Mouse (Mus musculus): ENCODE data around the gene Grwd1.

GRCm38 (mm10) chr7:45790721-45791120 is 40.0 kb downstream of the Grwd1 start:
- TF ChIP-seq CTCF (IDR thresholded peaks at IDR 0.05; ENCODE audit: extremely low read depth, insufficient read depth, insufficient read length, insufficient replicate concordance) (no peak), POLR2A (IDR thresholded peaks at IDR 0.05; ENCODE audit: low read depth, low read length) (no peak)
